Mouse (Mus musculus): ENCODE data around the gene Rnaseh2c. TPM values are rescaled to one million over a fixed set of nuclear protein-coding genes. Genes with fewer than 3 reads are reported as not detected.

The Rnaseh2c gene
- polyA plus RNA-seq, 1 experiment from 2014 or later, result 68.2 TPM

- H3K9ac ChIP-seq (replicated peaks), result no peak overlapping the region
- no peak overlapping the region for H3K27ac ChIP-seq (replicated peaks)
- ATAC-seq (ENCODE audit: low FRiP score), result no peak
- peaks cover 26% of the 10 kb centered on the region for H3K36me3 ChIP-seq
- H3K4me2 ChIP-seq, result no peak overlapping the region
- WGBS, result 70% methylated on average over 13 of the region's 13 CpGs
- H3K4me3 ChIP-seq (replicated peaks), result no peak overlapping the region
- peaks cover 32% of the 10 kb centered on the region for H3K4me1 ChIP-seq
- no peaks in the 10 kb centered on the region for H3K9me3 ChIP-seq (replicated peaks)
- H3K27me3 ChIP-seq (replicated peaks), result peaks cover 38% of the 10 kb centered on the region
Observed at GRCm38 (mm10) chr19:5651502-5652274, 50.0 kb downstream of the Rnaseh2c start.

- H3K27ac ChIP-seq (replicated peaks), result no peak overlapping the region
- ATAC-seq (ENCODE audit: low FRiP score), result no peak
- WGBS, result 80% methylated on average over 6 of the region's 6 CpGs
- H3K4me1 ChIP-seq, result peaks cover 32% of the 10 kb centered on the region
- H3K27me3 ChIP-seq (replicated peaks), result peaks cover 38% of the 10 kb centered on the region
- H3K9ac ChIP-seq (replicated peaks), result no peak overlapping the region; the same call in 1 of the 2 replicates
- H3K36me3 ChIP-seq, result peaks cover 17% of the 10 kb centered on the region
- no peaks in the 10 kb centered on the region for H3K9me3 ChIP-seq (replicated peaks)
- no peak overlapping the region for H3K4me2 ChIP-seq
- no peak overlapping the region for H3K4me3 ChIP-seq (replicated peaks)
Observed at GRCm38 (mm10) chr19:5652570-5652969, 50.9 kb downstream of the Rnaseh2c start.

- no peaks in the 10 kb centered on the region for H3K9me3 ChIP-seq (replicated peaks)
- H3K4me3 ChIP-seq (replicated peaks), result peak overlapping the region; percentile 44
- H3K4me1 ChIP-seq, result peaks cover 16% of the 10 kb centered on the region
- H3K9ac ChIP-seq (replicated peaks), result peak overlapping the region; percentile 39; the same call in 1 of the 2 replicates
- peak; percentile 71 for ATAC-seq (ENCODE audit: low FRiP score)
- peak overlapping the region; percentile 62 for H3K4me2 ChIP-seq
- peaks cover 38% of the 10 kb centered on the region for H3K27me3 ChIP-seq (replicated peaks)
- WGBS, result 10% methylated on average over 62 of the region's 62 CpGs
- H3K36me3 ChIP-seq, result 0 out of 2 replicates have a peak, but pooled peaks cover 12% of the 10 kb centered on the region
- no peak overlapping the region for H3K27ac ChIP-seq (replicated peaks)
Observed at GRCm38 (mm10) chr19:5653969-5654719, 52.5 kb downstream of the Rnaseh2c start.

GRCm38 (mm10) chr19:5654720-5655298 lies 53.1 kb downstream of the Rnaseh2c start:
- ATAC-seq (ENCODE audit: low FRiP score), result peak; percentile 38; the same call in 1 of the 2 replicates
- H3K27ac ChIP-seq (replicated peaks), result no peak overlapping the region
- H3K9me3 ChIP-seq (replicated peaks), result no peaks in the 10 kb centered on the region
- 0 out of 2 replicates have a peak, but pooled peaks cover 12% of the 10 kb centered on the region for H3K36me3 ChIP-seq
- peaks cover 38% of the 10 kb centered on the region for H3K27me3 ChIP-seq (replicated peaks)
- H3K4me3 ChIP-seq (replicated peaks), result peak overlapping the region; percentile 44
- H3K4me2 ChIP-seq, result peak overlapping the region; percentile 62
- WGBS, result 12% methylated on average over 43 of the region's 43 CpGs
- H3K9ac ChIP-seq (replicated peaks), result peak overlapping the region; percentile 39; the same call in 1 of the 2 replicates
- H3K4me1 ChIP-seq, result peaks cover 15% of the 10 kb centered on the region

Other genes with a start within 250 kb of the Rnaseh2c start
- gene Eif1ad, start 235.1 kb upstream of the Rnaseh2c start, polyA plus RNA-seq (2015; fragmentation: Nextera tagmentation; extraction: Ambion mirVana), result 42.6 and 42.8 TPM in 2 replicates
- 312 and 353 TPM in 2 replicates for gene Banf1, start 234.7 kb upstream of the Rnaseh2c start, polyA plus RNA-seq (2015; fragmentation: Nextera tagmentation; extraction: Ambion mirVana)
- gene Sart1, start 213.2 kb upstream of the Rnaseh2c start, polyA plus RNA-seq (2015; fragmentation: Nextera tagmentation; extraction: Ambion mirVana), result 66.5 and 72.8 TPM in 2 replicates
- gene Tsga10ip, start 199.3 kb upstream of the Rnaseh2c start, polyA plus RNA-seq (2015; fragmentation: Nextera tagmentation; extraction: Ambion mirVana), result 0.59 TPM in 1 of 2 replicates, not detected in the other
- 300 and 329 TPM in 2 replicates for gene Drap1, start 176.9 kb upstream of the Rnaseh2c start, polyA plus RNA-seq (2015; fragmentation: Nextera tagmentation; extraction: Ambion mirVana)
- gene AI837181, start 176.7 kb upstream of the Rnaseh2c start, polyA plus RNA-seq (2015; fragmentation: Nextera tagmentation; extraction: Ambion mirVana), result 84.7 and 87.3 TPM in 2 replicates
- gene Fosl1, start 154.3 kb upstream of the Rnaseh2c start, polyA plus RNA-seq (2015; fragmentation: Nextera tagmentation; extraction: Ambion mirVana), result 0.45 TPM in 1 of 2 replicates, not detected in the other
- 12.6 and 15.0 TPM in 2 replicates for gene Ccdc85b, start 144.0 kb upstream of the Rnaseh2c start, polyA plus RNA-seq (2015; fragmentation: Nextera tagmentation; extraction: Ambion mirVana)
- 151 and 154 TPM in 2 replicates for gene Fibp, start 141.3 kb upstream of the Rnaseh2c start, polyA plus RNA-seq (2015; fragmentation: Nextera tagmentation; extraction: Ambion mirVana)
- 4.5 and 9.0 TPM in 2 replicates for gene Ctsw, start 133.4 kb upstream of the Rnaseh2c start, polyA plus RNA-seq (2015; fragmentation: Nextera tagmentation; extraction: Ambion mirVana)
- gene Efemp2, start 127.9 kb upstream of the Rnaseh2c start, polyA plus RNA-seq (2015; fragmentation: Nextera tagmentation; extraction: Ambion mirVana), result 54.0 and 62.6 TPM in 2 replicates
- 48.0 and 48.4 TPM in 2 replicates for gene Mus81, start 113.5 kb upstream of the Rnaseh2c start, polyA plus RNA-seq (2015; fragmentation: Nextera tagmentation; extraction: Ambion mirVana)
- 3,233 and 3,320 TPM in 2 replicates for gene Cfl1, start 111.4 kb upstream of the Rnaseh2c start, polyA plus RNA-seq (2015; fragmentation: Nextera tagmentation; extraction: Ambion mirVana)
- gene 1700020D05Rik, start 98.1 kb upstream of the Rnaseh2c start, polyA plus RNA-seq (2015; fragmentation: Nextera tagmentation; extraction: Ambion mirVana), result 0.20 and 0.42 TPM in 2 replicates
- gene Snx32, start 91.3 kb upstream of the Rnaseh2c start, polyA plus RNA-seq (2015; fragmentation: Nextera tagmentation; extraction: Ambion mirVana), result 82.1 and 103 TPM in 2 replicates
- gene Ovol1, start 41.2 kb upstream of the Rnaseh2c start, polyA plus RNA-seq (2015; fragmentation: Nextera tagmentation; extraction: Ambion mirVana), result 0.06 and 2.0 TPM in 2 replicates
- 2.7 and 4.7 TPM in 2 replicates for gene Ap5b1, start 33.8 kb upstream of the Rnaseh2c start, polyA plus RNA-seq (2015; fragmentation: Nextera tagmentation; extraction: Ambion mirVana)
- 64.9 and 66.2 TPM in 2 replicates for gene Kat5, start 8.4 kb downstream of the Rnaseh2c start, polyA plus RNA-seq (2015; fragmentation: Nextera tagmentation; extraction: Ambion mirVana)
- 31.6 and 39.2 TPM in 2 replicates for gene Rela, start 35.6 kb downstream of the Rnaseh2c start, polyA plus RNA-seq (2015; fragmentation: Nextera tagmentation; extraction: Ambion mirVana)
- gene Sipa1, start 61.8 kb downstream of the Rnaseh2c start, polyA plus RNA-seq (2015; fragmentation: Nextera tagmentation; extraction: Ambion mirVana), result 19.1 and 21.7 TPM in 2 replicates
- gene Map3k11, start 86.9 kb downstream of the Rnaseh2c start, polyA plus RNA-seq (2015; fragmentation: Nextera tagmentation; extraction: Ambion mirVana), result 12.7 and 18.3 TPM in 2 replicates
- 21.0 and 23.4 TPM in 2 replicates for gene Pcnx3, start 87.0 kb downstream of the Rnaseh2c start, polyA plus RNA-seq (2015; fragmentation: Nextera tagmentation; extraction: Ambion mirVana)
- gene Kcnk7, start 102.5 kb downstream of the Rnaseh2c start, polyA plus RNA-seq (2015; fragmentation: Nextera tagmentation; extraction: Ambion mirVana), result 0.35 and 0.45 TPM in 2 replicates
- gene Ehbp1l1, start 124.4 kb downstream of the Rnaseh2c start, polyA plus RNA-seq (2015; fragmentation: Nextera tagmentation; extraction: Ambion mirVana), result 15.9 and 18.6 TPM in 2 replicates
- 122 and 138 TPM in 2 replicates for gene Fam89b, start 127.8 kb downstream of the Rnaseh2c start, polyA plus RNA-seq (2015; fragmentation: Nextera tagmentation; extraction: Ambion mirVana)
- 15.6 and 19.1 TPM in 2 replicates for gene Ltbp3, start 139.0 kb downstream of the Rnaseh2c start, polyA plus RNA-seq (2015; fragmentation: Nextera tagmentation; extraction: Ambion mirVana)
- 81.6 and 83.1 TPM in 2 replicates for gene Scyl1, start 169.5 kb downstream of the Rnaseh2c start, polyA plus RNA-seq (2015; fragmentation: Nextera tagmentation; extraction: Ambion mirVana)